Mouse (Mus musculus) testis, adult 2 months (tissue): ENCODE results near the gene Slc25a24. TPM values are rescaled to one million over a fixed set of nuclear protein-coding genes. Genes with fewer than 3 reads are reported as not detected.
A peak's percentile ranks its signal among the peaks of the same experiment; 100 is the strongest.

Source experiments
- H3K27ac ChIP-seq: fragments of 200-500 bp; 2 replicates; pipeline ENCODE4 v1.5.1; 2012; ENCODE audit warnings: low read depth, low read length; ENCODE audit not compliant: control insufficient read depth, insufficient read depth
- H3K27me3 ChIP-seq: fragments of 200-500 bp; 2 replicates; pipeline ENCODE4 v1.6.1; 2012; ENCODE audit warnings: mild to moderate bottlenecking, low read length, moderate library complexity; ENCODE audit not compliant: control insufficient read depth, insufficient read depth
- H3K36me3 ChIP-seq: fragments of 200-500 bp; 2 replicates; pipeline ENCODE4 v1.6.1; 2012; ENCODE audit warnings: mild to moderate bottlenecking, low read length; ENCODE audit not compliant: control insufficient read depth, insufficient read depth
- H3K4me1 ChIP-seq: fragments of 200-500 bp; 2 replicates; pipeline ENCODE4 v1.6.1; 2012; ENCODE audit warnings: low read length; ENCODE audit not compliant: control insufficient read depth, insufficient read depth
- H3K4me3 ChIP-seq: fragments of 200-500 bp; 2 replicates; pipeline ENCODE4 v1.5.1; 2012; ENCODE audit warnings: low read depth, mild to moderate bottlenecking, low read length, moderate library complexity, mixed read lengths; ENCODE audit not compliant: control insufficient read depth
- CTCF ChIP-seq: fragments of 200-500 bp; IDR thresholded peaks from 2 replicates; pipeline ENCODE4 v1.5.1; 2012; ENCODE audit warnings: low read depth, mild to moderate bottlenecking, inconsistent platforms, low read length, moderate library complexity; ENCODE audit not compliant: control insufficient read depth, insufficient read depth, insufficient replicate concordance
- POLR2A ChIP-seq: fragments of 200-500 bp; IDR thresholded peaks from 2 replicates; pipeline ENCODE4 v1.6.1; 2012; ENCODE audit warnings: low read depth, mild to moderate bottlenecking, inconsistent platforms, low read length, moderate library complexity; ENCODE audit not compliant: control insufficient read depth
- polyA plus RNA-seq: library from polyadenylated mRNA; depleted of rRNA; stranded (reverse); fragments of >200 nt; gene quantifications from 2 replicates; pipeline ENCODE4 v1.2.3, GENCODE M21; 2012; rRNA removed

Slc25a24 gene
- polyA plus RNA-seq = 3.1 and 3.2 TPM in 2 replicates

- H3K4me1 ChIP-seq = peaks cover 6% of the 10 kb centered on the region
- peak within 1 kb of the TSS; percentile 65 for H3K27ac ChIP-seq
- H3K27me3 ChIP-seq = no peaks in the 10 kb centered on the region; the same call in 1 of the 2 replicates
- no peak for TF ChIP-seq POLR2A
- no peak for TF ChIP-seq CTCF
- H3K36me3 ChIP-seq = no peaks in the 10 kb centered on the region
- peak within 1 kb of the TSS; percentile 79 for H3K4me3 ChIP-seq
Measured at GRCm38 (mm10) chr3:109122641-109123530, at the start of gene Slc25a24. TSS of gene Slc25a24 (plus strand) at chr3:109123149.

GRCm38 (mm10) chr3:109080169-109080568, 42.8 kb upstream of the Slc25a24 start, which contains the start of gene Slc25a54:
TSS of gene Slc25a54 (plus strand) at chr3:109080469.
- Histone ChIP-seq H3K36me3 (no peaks in the 10 kb centered on the region), H3K4me1 (peaks cover 11% of the 10 kb centered on the region), H3K4me3 (peak within 1 kb of the TSS; percentile 84), H3K27me3 (no peaks in the 10 kb centered on the region), H3K27ac (peak within 1 kb of the TSS; percentile 23; the same call in 1 of the 2 replicates)
- peak; percentile 49 for TF ChIP-seq POLR2A
- no peak for TF ChIP-seq CTCF

DNA sequence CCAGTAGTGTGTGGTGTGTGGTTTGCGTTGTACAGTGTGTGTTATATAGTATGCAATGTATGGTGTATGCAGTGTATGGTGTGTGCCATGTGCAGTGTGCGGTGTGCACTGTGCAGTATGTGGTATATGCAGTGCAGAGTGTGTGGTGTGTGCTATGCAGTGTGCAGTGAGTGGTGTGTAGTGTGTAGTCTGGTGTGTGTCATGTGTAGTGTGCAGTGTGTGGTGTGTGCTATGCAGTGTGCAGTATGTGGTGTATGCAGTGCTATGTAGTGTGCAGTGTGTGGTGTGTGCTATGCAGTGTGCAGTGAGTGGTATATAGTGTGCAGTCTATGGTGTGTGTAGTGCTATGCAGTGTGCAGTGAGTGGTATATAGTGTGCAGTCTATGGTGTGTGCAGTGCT, 38.5 kb upstream of the Slc25a24 start:
- H3K4me3 ChIP-seq = no peak overlapping the region
- peaks cover 9% of the 10 kb centered on the region for H3K4me1 ChIP-seq
- TF ChIP-seq POLR2A (no peak), CTCF (no peak)
- no peak overlapping the region for H3K27ac ChIP-seq
- H3K27me3 ChIP-seq = no peaks in the 10 kb centered on the region
- H3K36me3 ChIP-seq = no peaks in the 10 kb centered on the region

DNA sequence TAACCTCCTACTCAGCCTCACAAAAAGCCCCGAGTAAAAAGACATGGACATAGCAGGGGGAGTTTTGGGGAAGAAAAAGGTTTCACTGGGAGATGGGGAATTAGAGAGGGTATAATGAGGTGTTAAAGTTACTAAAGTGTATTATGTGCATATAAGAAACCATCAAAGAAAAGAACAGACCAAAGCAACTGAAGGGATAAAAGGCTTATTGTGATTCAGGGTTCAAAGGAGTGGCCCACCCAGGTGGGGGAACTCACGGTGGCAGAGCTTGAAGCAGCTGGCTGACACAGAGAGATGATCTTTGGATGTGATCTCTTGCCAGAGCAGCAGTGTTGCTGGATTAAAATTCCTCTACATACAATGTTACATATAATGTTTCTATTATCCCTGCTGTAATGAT, 34.5 kb upstream of the Slc25a24 start:
- no peak overlapping the region for H3K4me3 ChIP-seq
- no peaks in the 10 kb centered on the region for H3K36me3 ChIP-seq
- H3K27ac ChIP-seq = no peak overlapping the region
- H3K4me1 ChIP-seq = no peaks in the 10 kb centered on the region
- no peaks in the 10 kb centered on the region for H3K27me3 ChIP-seq
- TF ChIP-seq CTCF (no peak), POLR2A (no peak)

GRCm38 (mm10) chr3:109104702-109105101, 18.2 kb upstream of the Slc25a24 start:
- H3K36me3 ChIP-seq = no peaks in the 10 kb centered on the region
- no peaks in the 10 kb centered on the region for H3K4me1 ChIP-seq
- no peak for TF ChIP-seq CTCF
- H3K27ac ChIP-seq = no peak overlapping the region
- H3K27me3 ChIP-seq = no peaks in the 10 kb centered on the region
- no peak overlapping the region for H3K4me3 ChIP-seq

- H3K36me3 ChIP-seq = no peaks in the 10 kb centered on the region
- TF ChIP-seq POLR2A = no peak
- no peak for TF ChIP-seq CTCF
Measured at GRCm38 (mm10) chr3:109117136-109117535, 5.8 kb upstream of the Slc25a24 start.

DNA sequence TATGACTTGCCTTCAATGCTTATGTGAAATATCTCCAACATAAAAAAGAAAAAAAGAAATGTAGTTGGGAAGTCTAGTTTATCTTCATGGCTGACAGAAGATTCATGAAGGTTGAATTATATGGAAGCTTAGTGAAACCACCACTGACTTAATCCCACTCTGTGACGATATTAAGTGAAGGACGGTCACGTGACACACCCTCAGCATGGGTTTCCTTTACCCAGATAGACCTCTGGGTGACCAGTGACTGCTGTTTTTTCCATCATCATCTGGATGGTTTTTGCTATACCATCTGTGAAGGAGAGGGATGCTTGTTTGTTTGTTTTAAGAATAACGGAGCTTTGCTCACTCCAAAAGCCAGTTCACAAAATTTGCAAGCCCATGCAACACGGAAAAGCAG, 3.4 kb upstream of the Slc25a24 start:
- H3K4me1 ChIP-seq = peaks cover 6% of the 10 kb centered on the region
- H3K36me3 ChIP-seq = no peaks in the 10 kb centered on the region
- H3K4me3 ChIP-seq = no peak overlapping the region
- H3K27ac ChIP-seq = no peak overlapping the region
- no peak for TF ChIP-seq POLR2A
- no peak for TF ChIP-seq CTCF
- H3K27me3 ChIP-seq = no peaks in the 10 kb centered on the region; the same call in 1 of the 2 replicates

More at GRCm38 (mm10) chr3:109117136-109117535, 5.8 kb upstream of the Slc25a24 start:
- Histone ChIP-seq H3K4me1 (no peaks in the 10 kb centered on the region), H3K27ac (no peak overlapping the region), H3K27me3 (no peaks in the 10 kb centered on the region), H3K4me3 (no peak overlapping the region)
